Mouse (Mus musculus) ES-E14 (cell line): ENCODE measurements around the gene Gm4450.

Source experiments
- CHD2 ChIP-seq: IDR thresholded peaks from 2 replicates; pipeline ENCODE4 v1.6.1; 2014; ENCODE audit warnings: mild to moderate bottlenecking, low read depth, low read length, inconsistent platforms
- HCFC1 ChIP-seq: IDR thresholded peaks from 2 replicates; pipeline ENCODE4 v1.6.1; 2012; ENCODE audit warnings: low read length, inconsistent platforms, borderline replicate concordance; ENCODE audit not compliant: insufficient read depth

DNA sequence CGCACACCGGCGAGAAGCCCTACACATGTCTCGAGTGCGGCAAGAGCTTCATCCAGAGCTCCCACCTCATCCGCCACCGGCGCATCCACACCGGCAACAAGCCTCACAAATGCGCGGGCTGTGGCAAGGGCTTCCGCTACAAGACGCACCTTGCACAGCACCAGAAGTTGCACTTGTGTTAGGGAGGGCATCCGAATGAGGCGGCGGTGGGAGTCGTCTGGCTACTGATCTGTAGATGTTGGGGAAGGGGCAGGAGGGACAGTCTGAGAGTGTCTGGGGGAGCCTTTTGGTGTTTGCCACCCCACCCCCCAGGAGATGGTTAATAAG is 28.5 kb downstream of the Gm4450 start:
- TF ChIP-seq CHD2: no peak
- TF ChIP-seq HCFC1: no peak
